Mouse (Mus musculus) lung, adult 18-20 months (tissue): ENCODE data around the gene Tnrc18.

Experiments
- DNase-seq, 2 experiments: peaks; one replicate each; pipeline ENCODE4 v3.0.0; 2022; ENCODE audit warnings: mixed read lengths in 2 of 2

Tnrc18 gene

DNA sequence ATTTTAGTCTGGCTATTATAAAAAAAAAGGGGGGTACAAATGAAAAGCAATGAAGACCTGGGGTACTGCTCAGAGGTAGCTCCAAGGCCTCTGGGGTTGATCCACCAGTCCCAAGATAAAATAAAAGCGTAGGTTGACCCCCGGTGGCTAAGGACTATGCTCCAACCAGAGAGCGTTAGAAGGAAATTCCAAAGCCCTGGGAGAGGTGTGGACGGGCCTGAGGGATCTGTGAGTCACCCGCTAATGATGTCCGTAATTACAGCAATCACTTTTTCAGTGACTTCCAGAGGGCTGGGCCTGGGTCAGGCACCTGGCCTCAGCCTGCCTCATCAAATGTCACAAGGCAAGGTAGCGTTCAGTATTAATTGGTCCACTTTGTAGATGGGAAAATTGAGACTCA lies 9.8 kb downstream of the Tnrc18 start:
- DNase-seq = no peak

DNA sequence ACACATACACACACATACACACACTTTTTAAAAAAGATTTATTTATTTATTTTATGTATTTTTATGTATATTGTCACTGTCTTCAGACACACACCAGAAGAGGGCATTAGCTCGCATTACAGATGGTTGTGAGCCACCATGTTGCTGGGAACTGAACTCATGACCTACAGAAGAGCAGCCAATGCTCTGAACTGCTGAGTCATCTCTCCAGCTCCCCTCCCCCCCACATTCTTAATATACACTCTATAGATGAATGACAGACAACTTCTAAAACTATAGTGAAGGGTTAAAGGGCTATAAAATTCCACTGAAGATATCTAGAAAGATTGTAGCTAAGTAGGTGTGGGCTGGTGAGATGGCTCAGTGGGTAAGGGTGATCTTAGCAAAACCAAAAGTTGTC lies 13.7 kb downstream of the Tnrc18 start:
- DNase-seq = no peak

DNA sequence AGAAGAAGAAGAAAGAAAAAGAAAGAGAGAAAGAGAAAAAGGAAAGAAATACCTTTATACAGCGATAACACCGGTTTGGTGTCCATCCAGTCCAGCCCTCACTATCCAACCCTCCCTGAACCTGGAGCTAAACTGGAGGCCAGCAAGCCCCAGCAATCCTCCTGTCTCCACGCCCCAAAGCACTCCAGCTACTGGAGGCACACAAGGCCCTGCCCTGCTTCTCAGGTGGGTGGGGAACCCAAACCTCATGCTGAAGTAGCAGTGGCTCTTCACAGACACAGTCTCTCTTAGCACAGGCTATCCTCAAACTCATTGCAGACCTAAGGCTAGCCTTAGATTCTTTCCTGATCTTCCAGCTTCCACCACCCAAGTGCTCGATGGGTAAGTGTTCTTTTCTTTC lies 14.6 kb downstream of the Tnrc18 start:
- no peak for DNase-seq

DNA sequence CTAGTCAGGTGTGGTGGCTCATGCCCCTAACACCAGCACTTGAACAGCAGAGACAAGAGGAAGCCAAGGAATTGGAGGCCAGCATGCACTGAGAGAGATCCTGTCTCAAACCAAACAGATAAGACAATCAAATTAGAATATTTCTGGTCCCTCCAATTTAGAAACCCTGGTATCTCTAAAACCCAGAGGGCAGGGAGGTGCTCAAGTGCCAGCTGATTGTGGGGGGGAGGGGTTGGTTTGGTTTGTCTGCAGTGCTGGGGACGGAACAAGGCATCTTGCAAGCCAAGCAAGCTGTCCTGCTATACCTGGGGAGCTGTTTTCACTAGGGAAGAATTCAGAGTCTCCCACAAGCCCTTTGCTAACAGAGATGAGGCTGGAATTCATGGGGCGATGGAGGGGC lies 15.5 kb downstream of the Tnrc18 start:
- DNase-seq = no peak

DNA sequence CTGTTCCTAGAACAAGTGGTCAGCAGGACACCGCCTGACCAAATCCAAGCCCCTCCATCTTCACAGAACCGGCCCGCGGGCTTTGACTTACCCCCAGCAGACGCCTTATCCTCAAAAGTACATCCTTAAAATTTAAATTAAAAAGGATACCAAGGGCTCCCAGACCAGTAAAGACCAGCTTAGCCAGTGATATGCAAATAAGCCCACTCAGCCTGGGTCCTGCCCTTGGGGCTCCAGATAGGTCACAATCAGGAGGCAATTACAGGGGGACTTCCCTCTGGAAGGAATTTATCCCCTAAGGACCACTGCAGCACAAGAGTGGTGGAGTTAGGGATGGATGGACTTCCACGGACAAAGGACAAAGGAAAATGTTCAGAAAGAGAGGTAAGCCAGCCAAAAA lies 16.8 kb downstream of the Tnrc18 start:
- no peak for DNase-seq

DNA sequence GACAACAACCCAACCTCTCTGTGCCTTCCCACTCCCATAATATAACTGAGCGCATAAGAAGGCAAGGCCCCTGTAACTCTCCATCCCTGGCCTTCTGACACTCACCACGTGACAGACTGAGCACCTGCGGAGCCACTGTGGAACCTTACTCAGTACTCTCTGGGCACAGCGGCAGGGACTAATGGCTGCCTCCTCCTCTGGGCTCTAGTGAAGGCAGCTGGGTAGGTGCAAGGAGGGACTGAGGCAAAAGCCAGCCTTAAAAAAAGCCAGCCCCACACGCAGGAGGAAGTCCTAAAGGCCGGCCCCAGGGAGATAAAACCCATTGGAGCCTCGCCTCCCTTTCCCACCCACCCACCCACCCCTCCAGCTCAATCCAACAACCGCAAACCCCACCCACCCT lies 17.3 kb downstream of the Tnrc18 start:
- DNase-seq = no peak

DNA sequence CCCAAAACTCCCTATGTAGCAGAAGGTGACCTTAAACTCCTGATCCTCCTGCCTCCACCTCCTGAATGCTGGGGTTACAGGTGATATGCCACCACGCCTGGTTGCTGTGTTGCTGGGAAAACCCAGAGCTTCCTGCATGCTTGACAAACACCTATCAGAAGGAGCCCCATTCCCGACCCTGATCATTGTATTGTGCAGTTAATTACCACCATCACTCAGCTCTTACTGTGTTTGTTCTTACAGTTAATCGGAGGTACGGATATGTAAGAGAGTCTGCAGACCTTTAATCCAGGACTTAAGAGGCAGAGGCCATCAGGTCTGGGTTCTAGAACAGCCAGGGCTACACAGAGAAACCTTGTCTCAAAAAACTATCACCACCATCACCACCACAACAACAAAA lies 18.2 kb downstream of the Tnrc18 start:
- DNase-seq = no peak

DNA sequence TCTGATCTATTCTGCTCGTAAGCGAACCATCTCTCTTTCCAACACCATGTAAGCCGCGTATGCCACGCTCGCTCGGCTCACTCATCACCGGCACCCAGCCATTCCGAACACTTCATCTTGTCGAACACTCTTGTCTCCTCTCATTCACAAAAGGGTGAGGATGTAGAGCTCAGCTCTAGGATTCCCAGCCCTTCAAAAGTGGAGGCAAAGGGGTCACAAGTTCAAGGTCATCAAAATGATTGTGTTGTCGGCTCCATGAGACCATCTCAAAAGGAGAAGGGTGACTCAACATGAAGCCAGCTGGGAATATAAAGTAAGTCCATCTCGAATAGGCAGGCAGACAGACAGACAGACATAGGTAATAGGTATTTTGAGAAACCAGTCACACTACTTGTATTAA lies 19.3 kb downstream of the Tnrc18 start:
- DNase-seq = no peak

DNA sequence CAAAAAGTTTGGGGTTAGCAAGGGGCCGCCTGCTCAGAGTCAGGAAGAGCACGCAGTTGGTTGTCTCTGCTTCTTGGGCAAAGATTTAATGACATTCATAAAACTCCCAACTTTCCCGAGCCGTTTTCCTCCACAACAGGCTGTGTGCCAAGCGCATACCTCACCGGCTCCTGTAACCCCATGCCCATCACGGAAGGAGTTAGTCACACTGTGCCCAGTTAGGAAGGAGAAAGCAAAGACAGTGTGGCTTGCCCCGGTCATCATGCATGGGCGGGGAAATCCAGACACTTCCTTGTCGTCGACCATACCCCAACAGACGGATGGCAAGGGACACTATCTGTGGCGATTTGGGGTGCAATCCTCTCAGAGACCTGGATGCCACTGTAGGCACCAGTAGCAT lies 19.8 kb downstream of the Tnrc18 start:
- peak in 1 of 2 experiments; percentile 52 for DNase-seq

DNA sequence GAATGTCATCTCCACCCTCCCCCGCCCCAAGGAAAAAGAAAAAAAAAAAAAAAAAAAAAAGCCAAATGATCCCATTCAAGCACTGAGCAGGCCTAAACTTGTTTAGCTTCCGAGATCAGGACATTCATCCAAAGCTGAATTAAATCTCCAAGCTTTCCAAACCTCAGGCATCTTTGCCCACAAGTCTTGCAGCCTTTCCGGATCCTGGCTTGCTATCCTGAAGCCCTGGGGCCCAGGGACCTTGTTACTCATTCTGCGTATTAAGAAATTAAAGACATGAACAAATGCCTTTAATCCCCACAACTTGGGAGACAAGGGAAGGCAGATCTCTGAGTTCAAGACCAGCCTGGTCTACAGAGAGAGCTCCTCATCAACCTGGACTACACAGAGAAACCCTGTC lies 20.5 kb downstream of the Tnrc18 start:
- DNase-seq = no peak

DNA sequence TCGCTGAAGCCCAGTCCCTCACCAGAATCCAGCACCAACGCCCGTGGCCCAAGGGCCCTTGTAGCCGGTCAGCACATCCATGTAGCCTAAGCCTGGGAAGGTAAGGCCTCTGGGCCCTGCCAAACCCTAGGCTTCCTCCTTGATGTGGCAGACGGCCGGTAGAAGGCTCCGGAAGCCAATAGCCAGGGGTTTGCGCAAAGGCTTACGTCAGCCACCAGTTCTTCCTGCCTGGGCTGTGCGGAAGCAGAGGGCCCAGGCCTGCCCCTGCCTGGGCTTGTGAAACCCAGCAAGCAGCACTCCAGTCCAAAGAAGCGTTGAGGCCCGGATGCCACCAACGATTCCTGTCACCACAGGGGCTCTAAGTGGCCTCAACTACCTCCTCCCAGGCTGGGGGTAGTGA lies 22.9 kb downstream of the Tnrc18 start:
- DNase-seq = peak; percentile 74 to 77

DNA sequence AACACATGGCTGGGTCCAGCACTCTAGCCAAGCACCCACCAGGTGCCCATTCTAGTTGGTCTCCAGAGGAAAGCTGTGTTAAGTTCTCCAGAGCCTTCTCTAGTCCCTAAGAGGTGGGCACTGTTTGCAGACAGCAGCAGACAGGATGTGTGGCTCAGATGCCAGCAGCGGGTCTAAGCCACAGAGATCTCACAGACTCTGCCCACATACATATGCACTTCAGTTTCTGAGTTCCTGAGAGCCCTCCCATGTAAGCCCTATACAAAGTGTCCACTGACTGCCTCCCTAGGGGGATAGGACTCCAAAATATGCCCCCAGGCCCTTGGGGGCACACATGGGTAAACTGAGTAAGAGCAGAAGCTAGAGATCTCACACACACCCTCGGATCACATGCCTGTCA lies 23.3 kb downstream of the Tnrc18 start:
- no peak for DNase-seq

DNA sequence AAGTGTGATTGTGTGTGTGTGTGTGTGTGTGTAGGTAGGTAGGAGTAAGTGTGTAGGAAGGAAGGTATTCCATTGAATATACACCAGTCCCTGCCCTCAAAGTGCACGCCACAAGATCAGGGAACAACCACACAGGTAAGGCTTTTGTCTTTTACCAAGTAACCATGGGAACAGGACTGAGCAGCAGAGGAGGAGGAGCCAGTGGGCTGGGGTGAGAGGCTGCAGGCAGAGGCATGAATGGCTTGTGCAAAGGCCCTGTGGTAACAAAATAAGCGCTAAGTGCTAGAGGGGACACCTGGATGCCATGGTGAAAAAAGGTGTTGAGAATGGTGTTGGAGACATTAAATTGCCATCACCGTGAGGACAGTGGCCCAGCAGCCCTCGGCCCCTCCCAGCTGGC lies 24.9 kb downstream of the Tnrc18 start:
- no peak for DNase-seq

DNA sequence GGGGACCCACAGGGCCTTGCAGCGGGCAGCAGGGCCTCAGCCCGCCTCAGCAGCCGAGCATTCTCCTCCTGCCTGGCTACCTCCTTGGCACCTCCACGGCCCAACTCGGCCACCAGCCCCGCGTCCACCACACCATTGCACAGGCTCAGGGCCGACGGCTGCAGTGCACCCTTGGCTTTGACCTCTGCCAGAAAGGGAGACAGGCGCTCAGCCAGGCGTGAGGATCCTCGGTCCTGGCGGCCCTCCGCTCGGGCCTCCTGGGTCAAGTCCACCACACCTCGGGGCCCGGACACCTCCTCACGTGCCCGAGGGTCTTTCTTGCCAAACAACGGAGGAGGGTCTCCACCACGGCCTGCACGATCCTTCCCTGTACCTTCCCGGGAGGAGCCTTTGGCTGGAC lies 29.2 kb downstream of the Tnrc18 start:
- no peak for DNase-seq

DNA sequence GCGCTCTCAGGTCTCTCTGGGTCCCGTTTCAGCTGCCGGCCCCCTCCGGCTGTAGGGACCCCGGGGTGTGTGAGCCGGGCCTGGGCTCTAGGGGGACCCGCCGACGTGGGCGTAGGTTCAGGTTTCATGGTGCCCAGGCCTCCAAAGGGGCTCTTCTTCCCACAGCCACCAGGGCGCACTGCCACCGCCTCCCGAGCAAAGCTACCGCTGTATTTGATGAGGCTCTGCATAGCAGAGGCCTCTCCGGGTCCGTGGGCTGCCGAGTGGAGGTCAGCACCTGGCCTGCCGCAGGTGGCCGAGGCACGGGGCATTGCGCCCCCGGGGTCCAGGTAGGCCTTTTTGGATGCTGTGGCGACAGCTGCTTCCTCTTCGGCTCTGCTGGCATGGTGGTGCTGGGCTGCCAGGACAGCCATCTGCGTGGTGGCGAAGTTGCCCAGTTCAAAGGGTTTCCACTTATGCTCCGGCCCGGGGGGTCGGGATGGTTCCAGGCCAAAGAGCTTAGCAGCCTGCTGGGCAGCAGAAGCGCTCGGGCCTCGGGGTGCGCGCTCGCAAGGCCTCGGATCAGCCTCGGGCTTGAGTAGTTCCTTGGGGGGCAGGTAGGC lies 30.1 kb downstream of the Tnrc18 start:
- DNase-seq = no peak

DNA sequence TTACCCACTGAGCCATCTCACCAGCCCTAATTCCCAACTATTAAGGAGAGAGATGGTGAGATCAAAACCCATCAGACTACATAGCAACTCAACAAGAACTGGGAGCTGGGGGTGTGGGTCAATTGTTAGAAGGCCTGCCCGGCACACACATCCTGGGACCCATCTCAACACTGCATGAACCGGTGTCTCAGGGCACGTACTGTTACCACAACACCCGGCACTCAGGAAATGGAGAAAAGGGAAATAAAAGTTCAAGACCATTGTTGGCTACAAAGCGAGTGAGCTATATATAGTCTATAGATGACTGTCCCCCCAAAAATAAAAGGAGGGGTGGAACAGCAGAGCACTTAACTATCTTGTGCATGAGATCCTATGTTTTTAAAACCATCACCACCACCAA lies 30.8 kb downstream of the Tnrc18 start:
- no peak for DNase-seq

DNA sequence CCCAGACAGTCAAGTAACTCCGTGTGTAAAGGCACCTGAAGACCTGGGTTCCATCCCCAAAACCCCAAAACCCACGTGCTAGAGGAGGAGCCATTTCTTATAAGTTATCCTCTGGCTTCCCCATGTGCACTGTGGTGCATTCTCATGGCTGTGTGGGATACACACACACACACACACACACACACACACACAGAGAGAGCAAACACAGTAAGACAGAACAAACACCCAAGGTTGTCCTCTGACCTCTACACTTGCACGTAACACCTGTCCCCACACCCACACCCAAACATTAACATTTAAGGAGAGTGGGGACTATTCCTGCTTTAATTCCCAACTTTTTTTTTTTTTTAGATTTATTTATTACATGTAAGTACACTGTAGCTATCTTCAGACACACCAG lies 31.2 kb downstream of the Tnrc18 start:
- no peak for DNase-seq

DNA sequence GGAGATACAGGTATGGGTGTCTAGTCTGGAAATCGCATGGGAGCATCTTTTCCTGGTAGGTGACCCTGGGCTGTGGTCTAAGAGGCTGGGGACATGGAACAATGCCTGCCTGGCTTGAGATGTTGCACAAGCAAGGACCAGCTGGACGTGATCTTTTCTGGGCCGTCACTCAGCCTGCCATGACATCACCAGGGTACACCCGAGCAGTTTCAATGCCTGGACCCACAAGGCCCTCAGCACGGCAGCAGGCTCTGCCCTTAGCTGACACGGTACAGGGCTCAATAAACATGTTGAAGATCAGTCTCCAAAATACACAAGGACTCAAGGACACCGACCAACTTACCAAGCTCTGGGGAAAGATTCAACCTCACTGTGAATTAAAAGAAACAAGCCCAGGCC lies 34.3 kb downstream of the Tnrc18 start:
- DNase-seq = peak; percentile 40 to 61

DNA sequence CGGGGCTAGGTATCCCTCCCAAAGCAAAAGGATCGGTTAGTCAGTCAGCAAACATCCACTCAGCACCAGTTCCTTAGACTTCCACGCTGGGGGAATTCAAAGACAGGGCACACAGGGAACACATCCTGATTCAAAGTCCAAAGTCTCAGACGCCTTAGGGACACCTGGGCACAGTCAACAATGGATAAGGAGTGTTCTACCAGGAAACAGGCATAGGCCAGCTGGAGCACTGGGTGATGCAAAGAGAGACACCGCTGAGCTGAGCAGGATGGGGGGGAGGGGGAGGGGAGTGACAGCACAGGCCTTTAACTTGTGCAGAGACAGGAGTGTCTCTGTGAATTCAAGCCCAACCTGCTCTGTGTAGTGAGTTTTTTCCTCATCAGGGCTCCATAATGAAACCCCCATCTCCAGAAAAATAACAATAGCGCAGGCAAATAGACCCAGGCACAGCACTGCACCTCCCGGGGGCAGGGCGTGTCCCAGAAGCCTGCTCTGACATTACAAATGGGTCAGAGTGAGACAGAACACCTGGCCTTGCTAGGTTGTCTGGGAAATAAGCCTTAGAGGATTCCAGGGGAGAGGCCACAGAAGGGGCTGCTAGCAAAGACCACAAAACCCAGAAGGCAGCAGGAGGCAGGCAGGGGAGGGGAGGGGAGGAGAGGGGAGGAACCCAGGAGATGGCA lies 34.9 kb downstream of the Tnrc18 start:
- DNase-seq = no peak

DNA sequence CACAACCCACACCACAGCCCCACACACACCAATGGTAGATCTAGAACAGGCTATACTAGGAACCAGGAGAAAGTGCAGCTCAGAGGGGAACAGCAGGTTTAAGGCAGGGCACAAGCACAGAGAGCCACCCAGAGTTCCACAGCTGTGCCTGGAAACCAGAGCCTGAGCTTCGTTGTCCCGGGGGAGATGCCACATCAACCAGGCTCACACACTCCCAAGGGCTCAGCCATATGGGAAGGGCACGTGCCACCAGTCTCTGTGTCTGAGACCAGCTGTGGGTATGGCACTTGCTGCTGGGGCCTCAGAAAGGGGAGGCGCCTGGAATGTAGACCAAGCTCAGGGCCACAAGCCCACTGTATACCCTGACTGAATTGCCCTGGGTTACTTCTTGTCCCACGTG lies 36.9 kb downstream of the Tnrc18 start:
- no peak for DNase-seq

DNA sequence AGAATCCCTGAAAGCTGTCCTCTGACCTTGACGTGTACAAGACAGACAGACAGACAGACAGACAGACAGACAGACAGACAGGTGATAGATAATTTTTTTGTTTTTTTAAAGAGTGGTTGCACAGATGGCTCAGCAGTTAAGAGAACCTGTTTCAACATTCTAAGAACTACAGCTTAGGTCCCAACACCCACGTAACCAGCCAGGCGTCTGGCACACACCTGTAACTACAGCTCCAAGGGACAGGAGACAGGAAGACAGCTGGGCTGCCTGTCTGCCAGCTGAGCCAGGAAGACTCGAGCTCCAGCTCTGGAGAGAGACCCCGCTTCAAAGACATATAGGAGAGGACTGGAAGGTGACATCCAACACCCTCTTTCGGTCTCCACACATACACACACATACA lies 38.6 kb downstream of the Tnrc18 start:
- DNase-seq = no peak

DNA sequence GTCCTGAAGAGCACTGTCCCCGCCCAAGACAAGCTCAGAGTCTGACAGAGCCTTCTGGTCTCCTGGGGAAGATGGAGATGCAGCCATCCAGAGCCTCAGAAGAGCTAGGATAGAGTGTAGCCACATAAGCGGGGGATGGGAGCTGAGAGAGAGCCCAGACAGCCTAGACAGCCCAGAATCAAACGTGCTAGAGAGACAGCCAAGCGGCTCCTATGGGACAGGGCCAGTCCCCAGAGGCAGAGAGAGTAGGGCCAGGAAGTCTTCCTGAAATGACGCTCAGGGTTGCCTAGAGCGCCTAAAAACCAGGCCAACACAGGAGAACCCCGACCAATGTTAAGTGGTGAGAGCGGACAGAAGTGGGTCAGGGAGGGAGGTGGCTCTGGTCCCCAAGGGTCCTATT lies 39.3 kb downstream of the Tnrc18 start:
- no peak for DNase-seq

DNA sequence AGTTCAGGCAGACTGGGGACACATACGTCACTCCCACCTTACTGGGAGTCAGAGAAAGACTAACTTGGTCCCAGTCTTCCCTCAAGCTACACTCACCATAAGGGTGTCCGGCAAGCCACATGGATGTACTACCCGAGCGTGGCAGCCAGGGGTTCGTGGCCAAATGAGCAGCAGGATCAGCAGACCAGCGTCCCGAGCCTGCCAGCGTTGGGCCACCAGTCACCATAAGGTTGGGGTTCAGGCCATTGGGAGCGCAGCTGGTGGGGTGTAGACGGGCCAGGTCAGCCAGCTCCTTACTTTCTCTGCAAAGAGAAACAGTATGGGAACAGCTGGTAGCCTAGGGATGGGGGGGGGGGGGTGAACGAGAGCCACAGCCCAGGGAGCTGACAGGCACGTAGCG lies 41.4 kb downstream of the Tnrc18 start:
- DNase-seq = no peak

DNA sequence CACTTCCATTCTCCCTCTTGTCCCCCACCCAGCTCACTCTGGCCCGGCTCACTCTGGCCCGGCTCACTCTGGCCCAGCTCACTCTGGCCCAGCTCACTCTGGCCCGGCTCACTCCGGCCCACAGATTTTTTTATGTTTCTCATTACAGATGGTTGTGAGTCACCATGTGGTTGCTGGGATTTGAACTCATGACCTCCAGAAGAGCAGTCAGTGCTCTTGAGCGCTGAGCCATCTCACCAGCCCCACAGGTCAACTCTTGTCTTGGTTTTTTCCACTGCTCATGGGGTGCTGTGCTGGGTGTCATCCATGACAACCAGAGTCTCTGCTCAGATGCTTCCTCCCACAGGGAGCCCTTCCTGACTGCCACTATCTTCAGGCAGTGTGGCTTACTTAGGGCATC lies 42.7 kb downstream of the Tnrc18 start:
- DNase-seq = no peak

DNA sequence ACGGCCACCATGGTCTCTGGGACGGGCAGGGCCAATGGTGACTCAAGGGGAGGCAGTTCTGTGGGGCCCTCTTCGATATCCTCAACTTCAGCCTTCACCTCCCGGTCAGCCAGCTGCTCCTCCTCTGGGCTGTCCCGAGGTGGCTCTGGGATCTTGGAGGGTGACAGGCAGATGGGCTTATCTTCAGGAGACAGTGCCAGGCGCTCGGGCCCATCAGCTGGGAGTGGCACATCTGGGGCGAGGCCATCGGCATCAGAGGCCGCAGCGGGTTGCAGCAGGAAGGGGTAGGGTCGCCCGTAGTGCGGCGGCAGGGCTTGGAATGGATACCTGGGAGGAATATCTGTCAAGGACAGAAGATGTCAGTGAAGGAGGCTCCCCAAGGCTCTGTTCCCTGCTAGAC lies 45.5 kb downstream of the Tnrc18 start:
- DNase-seq = no peak
